Mouse (Mus musculus) forebrain, embryonic 14.5 days (tissue): ENCODE measurements at regions not wholly inside any gene's neighbourhood (a gene's known extent, or its start where the extent isn't known, plus 50 kb on each side); places are given as distances from the start of the nearest gene placed in this dataset.

ENCODE experiments used
- ATAC-seq: fragments of 200-750 bp; cut with Nextera tagmentation; 2 replicates; pipeline ENCODE4 v1.8.0; 2017; ENCODE audit warnings: mild to moderate bottlenecking, moderate library complexity
- DNase-seq: peaks from one replicate; pipeline ENCODE4 v3.0.0-alpha.2; 2015; ENCODE audit warnings: low spot score
- H3K27ac ChIP-seq: fragments of 300-500 bp; sonication (generic); 2 replicates; pipeline ENCODE4 v1.5.1; 2014; ENCODE audit warnings: low read depth, mild to moderate bottlenecking, control low read depth, low read length, moderate library complexity
- H3K27me3 ChIP-seq: fragments of 300-500 bp; sonication (generic); replicated peaks from 2 replicates; pipeline ENCODE4 v1.6.1; 2014; ENCODE audit warnings: low read length, control low read depth, mixed read lengths; ENCODE audit not compliant: control insufficient read depth, insufficient read depth
- H3K36me3 ChIP-seq: fragments of 300-500 bp; sonication (generic); 2 replicates; pipeline ENCODE4 v1.6.1; 2014; ENCODE audit warnings: low read length, control low read depth; ENCODE audit not compliant: control insufficient read depth, insufficient read depth
- H3K4me1 ChIP-seq: fragments of 300-500 bp; sonication (generic); 2 replicates; pipeline ENCODE4 v1.6.1; 2014; ENCODE audit warnings: antibody characterized with exemption, low read length, control low read depth; ENCODE audit not compliant: control insufficient read depth, insufficient read depth
- H3K4me2 ChIP-seq: fragments of 300-500 bp; sonication (generic); 2 replicates; pipeline ENCODE4 v1.6.1; 2014; ENCODE audit warnings: mild to moderate bottlenecking, control low read depth, low read length
- H3K4me3 ChIP-seq: fragments of 300-500 bp; sonication (generic); 2 replicates; pipeline ENCODE4 v1.5.1; 2014; ENCODE audit warnings: low read depth, low read length, control low read depth
- H3K9ac ChIP-seq: fragments of 300-500 bp; sonication (generic); 2 replicates; pipeline ENCODE4 v1.6.1; 2014; ENCODE audit warnings: mild to moderate bottlenecking, low read length, control low read depth, moderate library complexity
- H3K9me3 ChIP-seq: fragments of 300-500 bp; sonication (generic); replicated peaks from 2 replicates; pipeline ENCODE4 v1.6.1; 2016; ENCODE audit warnings: low read length, control low read depth, mixed read lengths; ENCODE audit not compliant: control insufficient read depth
- WGBS: fragments of 180-500 bp; shearing (Covaris S2); extraction: QIAGEN DNeasy Blood & Tissue Kit; methylation state at CpG from one replicate; pipeline ENCODE4 v1.1.7; 2014; 5-methylcytosine and 5-hydroxymethylcytosine counted together

- no peaks in the 10 kb centered on the region for H3K9me3 ChIP-seq
- H3K4me1 ChIP-seq: no peaks in the 10 kb centered on the region
- peak overlapping the region; percentile 83 for H3K27ac ChIP-seq
- H3K36me3 ChIP-seq: no peaks in the 10 kb centered on the region
- H3K27me3 ChIP-seq: no peaks in the 10 kb centered on the region
- ATAC-seq: peak; percentile 97
- peak overlapping the region; percentile 59 for H3K4me2 ChIP-seq
- WGBS: under 1% methylated on average over 58 of the region's 58 CpGs
- peak overlapping the region; percentile 79 for H3K9ac ChIP-seq
- peak; percentile 99 for DNase-seq
- H3K4me3 ChIP-seq: peak overlapping the region; percentile 56
Measured at GRCm38 (mm10) chr15:85634322-85635141, 52.3 kb upstream of the Wnt7b start.

- Histone ChIP-seq H3K9ac (no peak overlapping the region; the same call in 1 of the 2 replicates), H3K4me2 (peak overlapping the region; percentile 59), H3K36me3 (no peaks in the 10 kb centered on the region), H3K4me1 (no peaks in the 10 kb centered on the region), H3K9me3 (no peaks in the 10 kb centered on the region), H3K27me3 (no peaks in the 10 kb centered on the region), H3K4me3 (peak overlapping the region; percentile 56; the same call in 1 of the 2 replicates), H3K27ac (no peak overlapping the region)
- DNase-seq: no peak
- ATAC-seq: no peak
- WGBS: 93% methylated on average over 6 of the region's 6 CpGs
Measured at GRCm38 (mm10) chr15:85635425-85635824, 53.2 kb upstream of the Wnt7b start.

- H3K4me1 ChIP-seq: no peaks in the 10 kb centered on the region
- ATAC-seq: no peak
- no peak overlapping the region for H3K4me2 ChIP-seq
- no peaks in the 10 kb centered on the region for H3K36me3 ChIP-seq
- 0 out of 2 replicates have a peak, but pooled peaks cover 1% of the 10 kb centered on the region for H3K27me3 ChIP-seq
- no peak overlapping the region for H3K4me3 ChIP-seq
- WGBS: 84% methylated on average over 2 of the region's 2 CpGs
- H3K9me3 ChIP-seq: no peaks in the 10 kb centered on the region
- no peak overlapping the region for H3K9ac ChIP-seq
- DNase-seq: no peak
- H3K27ac ChIP-seq: no peak overlapping the region
Measured at GRCm38 (mm10) chr15:85639566-85639965, 57.3 kb upstream of the Wnt7b start.

GRCm38 (mm10) chr15:85641120-85642080, 59.1 kb upstream of the Wnt7b start:
- DNase-seq (no peak), ATAC-seq (no peak)
- Histone ChIP-seq H3K9me3 (no peaks in the 10 kb centered on the region), H3K36me3 (no peaks in the 10 kb centered on the region), H3K27ac (no peak overlapping the region), H3K4me3 (no peak overlapping the region), H3K9ac (no peak overlapping the region), H3K4me2 (no peak overlapping the region), H3K4me1 (peaks cover 10% of the 10 kb centered on the region), H3K27me3 (0 out of 2 replicates have a peak, but pooled peaks cover 4% of the 10 kb centered on the region)
- 82% methylated on average over 15 of the region's 15 CpGs for WGBS

- Histone ChIP-seq H3K4me1 (peaks cover 18% of the 10 kb centered on the region), H3K4me2 (peak overlapping the region; percentile 53), H3K36me3 (no peaks in the 10 kb centered on the region), H3K4me3 (peak overlapping the region; percentile 28; the same call in 1 of the 2 replicates), H3K9me3 (no peaks in the 10 kb centered on the region), H3K9ac (peak overlapping the region; percentile 59), H3K27me3 (0 out of 2 replicates have a peak, but pooled peaks cover 4% of the 10 kb centered on the region), H3K27ac (peak overlapping the region; percentile 67)
- ATAC-seq: no peak; the same call in 1 of the 2 replicates
- no peak for DNase-seq
- 56% methylated on average over 8 of the region's 8 CpGs for WGBS
Measured at GRCm38 (mm10) chr15:85645396-85645795, 63.1 kb upstream of the Wnt7b start.

- Histone ChIP-seq H3K9ac (peak overlapping the region; percentile 59), H3K4me2 (peak overlapping the region; percentile 53), H3K4me1 (peaks cover 18% of the 10 kb centered on the region), H3K27ac (peak overlapping the region; percentile 67), H3K36me3 (no peaks in the 10 kb centered on the region), H3K4me3 (peak overlapping the region; percentile 28), H3K27me3 (0 out of 2 replicates have a peak, but pooled peaks cover 4% of the 10 kb centered on the region), H3K9me3 (no peaks in the 10 kb centered on the region)
- 2% methylated on average over 33 of the region's 33 CpGs for WGBS
- ATAC-seq: peak; percentile 70
- DNase-seq: peak; percentile 63
Measured at GRCm38 (mm10) chr15:85645971-85646638, 63.8 kb upstream of the Wnt7b start.

GRCm38 (mm10) chr15:85646639-85647277, 64.5 kb upstream of the Wnt7b start:
- ATAC-seq (0 out of 2 replicates have a peak, but pooled peaks have one; percentile 12), DNase-seq (no peak)
- Histone ChIP-seq H3K27me3 (0 out of 2 replicates have a peak, but pooled peaks cover 4% of the 10 kb centered on the region), H3K36me3 (no peaks in the 10 kb centered on the region), H3K27ac (peak overlapping the region; percentile 67; the same call in 1 of the 2 replicates), H3K4me2 (peak overlapping the region; percentile 53), H3K9me3 (no peaks in the 10 kb centered on the region), H3K4me1 (peaks cover 23% of the 10 kb centered on the region), H3K9ac (peak overlapping the region; percentile 59), H3K4me3 (peak overlapping the region; percentile 28)
- WGBS: 24% methylated on average over 10 of the region's 10 CpGs

GRCm38 (mm10) chr15:85647593-85647992, 65.3 kb upstream of the Wnt7b start:
- ATAC-seq: no peak
- DNase-seq: no peak
- WGBS: 61% methylated on average over 6 of the region's 6 CpGs
- Histone ChIP-seq H3K4me2 (no peak overlapping the region), H3K4me1 (peaks cover 31% of the 10 kb centered on the region), H3K4me3 (no peak overlapping the region), H3K9ac (no peak overlapping the region), H3K36me3 (no peaks in the 10 kb centered on the region), H3K27me3 (0 out of 2 replicates have a peak, but pooled peaks cover 4% of the 10 kb centered on the region), H3K9me3 (no peaks in the 10 kb centered on the region), H3K27ac (no peak overlapping the region)
